Mouse (Mus musculus) heart, postnatal 0 days (tissue): Measurements from ENCODE around the gene Gse1.

ENCODE experiments used
- CTCF ChIP-seq: IDR thresholded peaks from 2 replicates; pipeline ENCODE4 v1.5.1; 2016; ENCODE audit warnings: antibody characterized with exemption, control low read depth, low read depth
- EP300 ChIP-seq: IDR thresholded peaks from 2 replicates; pipeline ENCODE4 v1.6.1; 2016; ENCODE audit warnings: antibody characterized with exemption, low read depth

- TF ChIP-seq CTCF (no peak), EP300 (no peak)
Observed at GRCm38 (mm10) chr8:120186454-120186853, 41.8 kb upstream of the Gse1 start.
